Mouse (Mus musculus) embryonic facial prominence, embryonic 10.5 days (tissue): ENCODE results near the gene Tmx4. TPM values are rescaled to one million over a fixed set of nuclear protein-coding genes. Genes with fewer than 3 reads are reported as not detected.

Experiments used
- DNase-seq: peaks from one replicate; pipeline ENCODE4 v3.0.0-alpha.2; 2017; ENCODE audit warnings: low spot score
- H3K27ac ChIP-seq: fragments of 300-500 bp; sonication (generic); replicated peaks from 2 replicates; pipeline ENCODE4 v1.5.1; 2016; ENCODE audit warnings: mild to moderate bottlenecking
- H3K27me3 ChIP-seq: fragments of 300-500 bp; sonication (generic); replicated peaks from 2 replicates; pipeline ENCODE4 v1.6.1; 2016; ENCODE audit warnings: low read depth, mild to moderate bottlenecking; ENCODE audit not compliant: poor library complexity, severe bottlenecking
- H3K36me3 ChIP-seq: fragments of 300-500 bp; sonication (generic); replicated peaks from 2 replicates; pipeline ENCODE4 v1.6.1; 2016; ENCODE audit warnings: mild to moderate bottlenecking, moderate library complexity
- H3K4me1 ChIP-seq: fragments of 300-500 bp; sonication (generic); 2 replicates; pipeline ENCODE4 v1.6.1; 2016
- H3K4me3 ChIP-seq: fragments of 300-500 bp; sonication (generic); 2 replicates; pipeline ENCODE4 v1.5.1; 2016; ENCODE audit warnings: mild to moderate bottlenecking, moderate library complexity
- H3K9me3 ChIP-seq: fragments of 300-500 bp; sonication (generic); 2 replicates; pipeline ENCODE4 v1.6.1; 2016; ENCODE audit warnings: mild to moderate bottlenecking
- WGBS: fragments of 180-500 bp; shearing (Covaris S2); methylation state at CpG from one replicate; pipeline ENCODE4 v1.1.7; 2016; 5-methylcytosine and 5-hydroxymethylcytosine counted together
- polyA plus RNA-seq: library from polyadenylated mRNA; unstranded; fragments of >200 nt; fragmentation: Nextera tagmentation; extraction: Ambion mirVana; gene quantifications from 2 replicates; pipeline ENCODE4 v1.2.1, GENCODE M21; 2016

Tmx4 gene
- 23.3 and 23.9 TPM in 2 replicates for polyA plus RNA-seq

DNA sequence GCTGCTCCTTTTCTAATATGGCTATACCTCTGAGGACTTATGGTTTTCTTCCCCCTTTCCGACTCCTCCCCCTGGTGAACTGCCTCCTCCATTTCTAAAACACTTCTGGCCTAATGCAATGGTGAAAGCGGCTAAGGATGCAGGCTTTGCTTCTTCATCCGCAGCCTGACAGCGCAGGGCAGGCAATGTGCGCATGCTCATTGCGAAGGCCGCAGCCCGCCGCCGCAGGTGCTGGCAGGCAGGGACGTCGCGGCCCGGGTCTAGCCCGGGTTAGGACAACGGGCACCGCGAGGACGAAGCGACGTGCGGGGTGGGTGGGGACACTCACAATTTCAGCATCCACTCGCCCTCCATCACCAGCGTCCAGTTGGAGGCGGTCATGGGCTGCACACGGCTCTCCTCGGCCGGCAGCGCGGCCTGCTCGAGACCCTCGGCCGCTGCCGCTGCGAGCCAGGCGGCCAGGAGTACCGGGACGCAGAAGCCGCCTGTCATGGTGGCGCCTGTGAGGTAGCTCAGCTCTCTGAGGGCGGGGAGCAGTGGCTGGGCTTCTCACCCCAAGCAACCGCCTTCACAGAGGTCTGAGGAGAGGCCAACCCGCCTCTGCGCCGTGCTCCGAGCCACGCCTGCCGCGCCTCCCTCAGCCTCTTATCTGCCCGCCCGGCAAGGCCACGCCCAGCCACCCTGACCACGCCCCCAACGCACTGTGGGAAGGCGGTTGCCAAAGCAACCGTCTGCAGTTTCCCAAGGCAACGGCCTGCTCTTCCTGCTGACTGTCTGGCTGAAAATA lies at the start of gene Tmx4:
Gene Tmx4 (minus strand): TSS at position 632 of the 787 bp plus-strand sequence.
- peaks cover 28% of the 10 kb centered on the region for H3K4me1 ChIP-seq
- H3K9me3 ChIP-seq: no peaks in the 10 kb centered on the region
- peak; percentile 99 for DNase-seq
- H3K27ac ChIP-seq: peak within 1 kb of the TSS; percentile 97
- H3K36me3 ChIP-seq: no peaks in the 10 kb centered on the region
- H3K4me3 ChIP-seq: peak within 1 kb of the TSS; percentile 82
- no peaks in the 10 kb centered on the region for H3K27me3 ChIP-seq
- under 1% methylated on average over 57 of the region's 57 CpGs for WGBS

DNA sequence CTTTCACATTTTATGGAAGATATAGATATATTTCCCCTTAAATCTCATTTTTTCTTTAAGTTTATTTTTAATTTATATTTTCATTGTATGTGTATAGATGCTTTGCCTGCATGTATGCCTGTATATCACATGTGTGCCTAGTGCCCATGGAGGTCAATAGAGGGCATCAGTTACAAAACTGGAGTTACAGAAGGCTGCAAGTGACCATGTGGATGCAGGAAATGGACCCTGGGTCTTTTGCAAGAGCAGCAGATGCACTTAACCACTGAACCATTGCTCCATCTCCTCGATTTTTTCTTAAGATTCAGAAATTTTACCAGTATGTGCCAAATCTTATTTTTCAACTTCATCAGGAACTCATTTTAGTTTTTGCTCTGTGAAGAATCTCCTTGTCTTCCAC lies 48.2 kb upstream of the Tmx4 start:
- no peak for DNase-seq
- H3K4me3 ChIP-seq: no peak overlapping the region
- no peak overlapping the region for H3K27ac ChIP-seq
- 86% methylated on average over 1 of the region's 1 CpGs for WGBS
- H3K4me1 ChIP-seq: no peaks in the 10 kb centered on the region
- H3K27me3 ChIP-seq: no peaks in the 10 kb centered on the region
- H3K9me3 ChIP-seq: no peaks in the 10 kb centered on the region
- no peaks in the 10 kb centered on the region for H3K36me3 ChIP-seq

DNA sequence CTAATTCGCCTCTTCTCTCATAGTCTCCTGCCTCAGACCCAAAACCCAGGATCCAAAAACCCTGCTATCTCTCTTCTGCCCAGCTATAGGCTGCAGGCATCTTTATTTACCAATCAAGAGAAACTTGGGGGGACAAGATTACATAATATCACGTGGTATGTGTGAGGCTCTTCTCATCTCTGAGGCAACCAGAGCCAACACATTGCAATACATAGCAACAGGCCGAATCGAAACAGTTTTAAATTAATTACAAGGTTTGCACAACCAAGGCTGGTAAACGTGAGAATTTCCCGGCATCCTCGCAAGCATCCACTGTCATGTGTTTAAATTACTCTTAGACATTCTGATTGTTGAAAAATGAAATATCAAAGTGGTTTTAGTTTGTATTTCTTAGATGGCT lies 47.1 kb upstream of the Tmx4 start:
- H3K9me3 ChIP-seq: no peaks in the 10 kb centered on the region
- H3K4me1 ChIP-seq: no peaks in the 10 kb centered on the region
- DNase-seq: no peak
- WGBS: 89% methylated on average over 7 of the region's 7 CpGs
- H3K36me3 ChIP-seq: no peaks in the 10 kb centered on the region
- no peak overlapping the region for H3K27ac ChIP-seq
- no peak overlapping the region for H3K4me3 ChIP-seq
- no peaks in the 10 kb centered on the region for H3K27me3 ChIP-seq

DNA sequence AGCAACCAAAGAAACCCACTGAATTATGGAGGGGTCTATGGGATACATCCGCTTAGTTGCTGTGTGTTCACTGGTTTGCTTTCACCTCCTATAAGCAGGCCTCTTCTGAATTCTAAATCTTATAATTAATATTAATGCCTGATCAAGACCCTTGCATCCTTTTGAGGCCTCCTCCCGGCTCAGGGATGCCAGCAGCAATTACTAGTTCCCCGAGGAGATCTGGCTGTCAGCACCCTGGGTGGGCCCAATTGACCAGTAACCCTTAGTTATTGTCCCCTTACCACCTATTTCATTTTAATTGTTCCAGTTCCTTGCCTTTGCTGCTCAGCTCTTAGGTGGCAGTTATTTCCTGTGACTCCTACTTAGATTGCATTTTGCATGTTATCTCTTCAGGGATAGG lies 38.4 kb upstream of the Tmx4 start:
- WGBS: 58% methylated on average over 3 of the region's 3 CpGs
- Histone ChIP-seq H3K9me3 (no peaks in the 10 kb centered on the region), H3K27me3 (no peaks in the 10 kb centered on the region), H3K36me3 (no peaks in the 10 kb centered on the region), H3K4me1 (no peaks in the 10 kb centered on the region), H3K27ac (no peak overlapping the region), H3K4me3 (no peak overlapping the region)
- no peak for DNase-seq

DNA sequence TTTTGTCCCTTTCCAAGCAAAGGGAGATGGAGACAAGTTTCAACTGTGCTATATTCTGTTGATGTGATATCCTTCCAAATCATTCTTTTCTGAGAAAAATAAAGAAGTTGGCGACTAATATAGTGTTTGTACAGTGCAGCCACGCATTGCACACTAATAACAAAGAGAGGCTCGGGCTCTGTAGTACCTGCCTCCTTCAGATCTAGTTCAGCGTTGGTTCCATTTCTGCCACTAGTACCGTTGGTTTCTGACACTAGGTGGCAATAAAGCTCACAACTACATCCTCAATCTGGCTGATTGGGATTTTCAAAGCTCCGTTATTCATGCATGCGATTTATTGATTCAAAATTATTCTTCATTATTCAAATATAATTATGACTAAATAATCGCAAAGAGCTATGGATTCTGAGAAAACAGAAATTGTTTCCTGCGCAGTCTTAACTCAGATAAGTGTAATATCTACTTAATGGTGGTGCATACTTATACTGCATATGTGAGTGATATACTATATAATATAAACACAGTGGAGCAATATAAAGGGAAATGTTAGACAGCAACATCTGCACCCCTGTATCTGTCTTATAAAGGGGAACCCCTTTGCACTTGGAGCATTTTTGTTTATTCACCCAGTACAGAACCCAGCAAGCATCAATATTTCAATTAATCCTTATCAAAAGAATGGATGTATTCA lies 37.5 kb upstream of the Tmx4 start:
- 33% methylated on average over 9 of the region's 9 CpGs for WGBS
- Histone ChIP-seq H3K9me3 (no peaks in the 10 kb centered on the region), H3K4me1 (no peaks in the 10 kb centered on the region), H3K36me3 (no peaks in the 10 kb centered on the region), H3K27ac (no peak overlapping the region), H3K4me3 (no peak overlapping the region), H3K27me3 (no peaks in the 10 kb centered on the region)
- no peak for DNase-seq

DNA sequence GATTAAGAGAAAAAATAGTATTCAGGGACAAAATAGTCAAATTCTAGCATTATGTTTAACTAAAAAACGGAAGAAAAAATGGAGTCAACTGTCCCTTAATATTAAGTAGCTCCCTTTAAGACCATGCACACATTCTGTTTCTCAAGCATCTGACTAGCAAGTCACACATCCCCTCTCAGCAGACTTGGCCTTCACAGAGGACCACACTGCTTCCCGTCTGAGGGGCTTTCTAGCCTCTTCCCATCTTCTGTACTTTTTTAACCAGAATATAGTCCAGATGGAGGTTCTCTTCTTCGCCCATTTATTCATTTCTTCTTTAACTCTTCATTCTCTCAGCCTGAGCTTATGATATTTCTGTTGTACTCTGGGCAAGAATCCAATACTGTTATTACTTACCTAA lies 35.6 kb upstream of the Tmx4 start:
- Histone ChIP-seq H3K36me3 (no peaks in the 10 kb centered on the region), H3K9me3 (no peaks in the 10 kb centered on the region)
- WGBS: 71% methylated on average over 3 of the region's 3 CpGs

DNA sequence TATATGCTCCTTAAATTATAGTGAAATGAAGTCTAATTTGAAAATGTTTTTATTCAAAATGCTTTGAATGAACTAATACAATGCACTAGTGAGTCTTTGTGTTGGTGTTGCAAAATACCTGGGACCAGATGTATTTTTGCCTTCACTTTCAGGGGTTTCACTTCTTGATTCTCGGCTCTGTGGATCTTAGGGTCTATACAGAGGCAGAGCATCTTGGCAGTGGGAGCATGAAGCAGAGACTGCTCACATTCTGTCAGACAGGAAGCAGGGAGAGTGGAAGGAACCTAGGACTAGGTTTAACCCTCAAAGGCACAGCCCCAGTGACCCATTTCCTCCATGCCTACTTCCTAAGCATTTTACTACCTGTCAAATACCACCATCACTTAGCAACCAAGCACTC lies 31.5 kb upstream of the Tmx4 start:
- WGBS: 84% methylated on average over 1 of the region's 1 CpGs
- Histone ChIP-seq H3K4me3 (no peak overlapping the region), H3K27me3 (no peaks in the 10 kb centered on the region), H3K4me1 (no peaks in the 10 kb centered on the region), H3K36me3 (no peaks in the 10 kb centered on the region), H3K9me3 (no peaks in the 10 kb centered on the region), H3K27ac (no peak overlapping the region)
- DNase-seq: no peak

More for the DNA sequence above, 35.6 kb upstream of the Tmx4 start:
- no peak overlapping the region for H3K4me3 ChIP-seq
- DNase-seq: no peak
- H3K27me3 ChIP-seq: no peaks in the 10 kb centered on the region
- H3K27ac ChIP-seq: no peak overlapping the region
- H3K4me1 ChIP-seq: no peaks in the 10 kb centered on the region

DNA sequence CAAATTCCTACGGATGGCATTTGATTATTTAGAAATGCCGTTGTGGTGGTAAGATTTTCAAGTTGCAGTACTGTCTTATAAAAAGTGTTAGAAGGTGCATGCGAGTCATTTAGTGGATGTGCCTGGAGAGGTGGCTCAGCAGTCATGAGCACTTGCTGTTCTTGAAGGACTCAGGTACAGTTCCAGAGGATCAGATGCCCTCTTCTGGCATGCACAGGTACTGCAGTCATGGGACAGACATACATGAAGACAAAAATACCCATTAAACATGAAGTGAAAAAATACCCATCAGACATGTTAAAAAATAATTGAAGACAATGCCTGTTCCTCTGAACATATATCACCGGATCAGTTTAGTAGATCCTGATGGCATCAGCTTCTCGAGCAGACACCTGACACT lies 29.7 kb upstream of the Tmx4 start:
- H3K4me3 ChIP-seq: no peak overlapping the region
- DNase-seq: peak; percentile 36
- WGBS: 73% methylated on average over 5 of the region's 5 CpGs
- H3K27ac ChIP-seq: no peak overlapping the region
- no peaks in the 10 kb centered on the region for H3K4me1 ChIP-seq
- H3K36me3 ChIP-seq: no peaks in the 10 kb centered on the region
- no peaks in the 10 kb centered on the region for H3K9me3 ChIP-seq
- no peaks in the 10 kb centered on the region for H3K27me3 ChIP-seq

DNA sequence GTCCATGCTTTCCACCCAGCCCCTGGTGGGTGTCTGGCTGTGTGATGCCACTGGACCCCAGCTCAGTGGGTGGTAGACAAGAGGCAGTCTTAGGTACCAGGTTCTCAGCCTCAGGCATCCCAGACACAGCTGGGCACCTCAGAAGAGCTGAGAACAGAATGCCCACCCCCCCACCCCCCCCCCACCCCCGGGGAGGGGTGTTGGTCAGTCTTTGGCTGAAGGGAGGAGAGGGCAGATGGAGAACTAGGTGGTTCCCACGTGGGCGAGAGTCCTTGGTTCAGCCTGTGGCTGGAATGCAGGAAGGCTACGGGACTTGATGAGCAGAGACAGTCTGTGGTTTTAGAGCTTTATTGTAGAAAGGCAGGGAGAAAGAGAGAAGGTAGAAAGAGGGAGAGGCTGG lies 12.5 kb upstream of the Tmx4 start:
- H3K4me1 ChIP-seq: peaks cover 7% of the 10 kb centered on the region; the same call in 1 of the 2 replicates
- H3K4me3 ChIP-seq: no peak overlapping the region
- WGBS: 19% methylated on average over 4 of the region's 4 CpGs
- peak overlapping the region; percentile 12; the same call in 1 of the 2 replicates for H3K27ac ChIP-seq
- no peaks in the 10 kb centered on the region for H3K36me3 ChIP-seq
- H3K27me3 ChIP-seq: no peaks in the 10 kb centered on the region
- DNase-seq: no peak
- H3K9me3 ChIP-seq: no peaks in the 10 kb centered on the region

DNA sequence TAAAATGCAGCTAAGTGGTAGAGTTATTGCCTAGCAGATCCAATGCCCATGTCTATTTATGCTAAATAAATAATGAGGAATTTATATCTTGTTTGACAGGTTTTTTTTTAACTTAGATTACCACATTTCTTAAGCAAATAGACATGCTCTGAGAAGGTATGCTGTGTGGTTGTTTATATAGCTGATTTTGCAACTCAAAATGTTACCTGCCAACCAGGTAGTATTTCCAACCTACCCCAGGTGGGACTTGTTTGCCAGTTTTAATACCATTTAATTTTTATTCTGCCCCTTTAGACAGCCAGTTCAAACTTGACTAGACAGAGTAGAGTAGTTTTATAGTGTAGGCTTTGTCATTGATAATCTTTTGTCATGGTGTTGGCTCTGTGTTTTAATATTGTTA lies 10.7 kb upstream of the Tmx4 start:
- DNase-seq: no peak

DNA sequence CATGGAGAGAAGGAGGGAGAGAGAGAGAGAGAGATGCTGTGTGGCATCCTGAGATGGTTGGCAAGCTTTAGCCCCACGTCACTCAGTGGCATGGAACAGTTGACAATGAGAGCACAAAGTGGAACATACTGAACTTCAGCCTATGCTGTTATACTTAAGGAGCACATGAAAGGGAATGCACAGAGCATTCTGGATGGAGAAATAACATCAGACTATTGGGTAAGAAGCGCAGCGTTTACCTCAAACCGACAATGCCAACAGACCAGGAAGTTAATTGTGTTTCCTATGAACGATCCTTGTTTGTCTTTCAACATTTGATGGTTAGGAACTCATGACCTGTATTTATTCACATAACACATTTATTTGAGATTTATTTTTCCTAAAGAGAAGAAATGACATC lies 8.8 kb upstream of the Tmx4 start:
- Histone ChIP-seq H3K9me3 (no peaks in the 10 kb centered on the region), H3K27ac (no peak overlapping the region), H3K4me3 (no peak overlapping the region), H3K27me3 (no peaks in the 10 kb centered on the region), H3K4me1 (peaks cover 7% of the 10 kb centered on the region; the same call in 1 of the 2 replicates), H3K36me3 (no peaks in the 10 kb centered on the region)
- 88% methylated on average over 5 of the region's 5 CpGs for WGBS
- no peak for DNase-seq

More for the DNA sequence above, 10.7 kb upstream of the Tmx4 start:
- H3K4me1 ChIP-seq: peaks cover 7% of the 10 kb centered on the region; the same call in 1 of the 2 replicates
- H3K27ac ChIP-seq: no peak overlapping the region
- H3K27me3 ChIP-seq: no peaks in the 10 kb centered on the region
- no peak overlapping the region for H3K4me3 ChIP-seq
- H3K9me3 ChIP-seq: no peaks in the 10 kb centered on the region
- H3K36me3 ChIP-seq: no peaks in the 10 kb centered on the region

DNA sequence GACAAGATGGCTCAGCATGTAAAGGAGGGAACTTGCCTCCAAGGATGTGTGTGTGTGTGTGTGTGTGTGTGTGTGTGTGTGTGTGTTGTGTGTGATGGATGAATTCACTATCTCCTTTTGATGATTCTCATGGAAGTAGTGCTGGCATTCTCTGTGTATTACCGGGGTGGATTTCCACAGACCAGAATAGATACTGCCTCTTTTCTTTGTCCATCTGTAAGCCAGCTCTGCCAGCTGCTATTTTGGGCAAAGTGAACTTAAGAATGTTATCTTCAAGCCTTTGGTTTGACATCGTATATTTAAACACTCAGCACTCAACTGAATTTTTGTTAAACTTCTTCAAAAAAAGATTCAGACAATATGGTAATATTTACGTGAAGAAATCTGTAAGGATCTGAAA lies 5.1 kb upstream of the Tmx4 start:
- H3K4me3 ChIP-seq: no peak overlapping the region

DNA sequence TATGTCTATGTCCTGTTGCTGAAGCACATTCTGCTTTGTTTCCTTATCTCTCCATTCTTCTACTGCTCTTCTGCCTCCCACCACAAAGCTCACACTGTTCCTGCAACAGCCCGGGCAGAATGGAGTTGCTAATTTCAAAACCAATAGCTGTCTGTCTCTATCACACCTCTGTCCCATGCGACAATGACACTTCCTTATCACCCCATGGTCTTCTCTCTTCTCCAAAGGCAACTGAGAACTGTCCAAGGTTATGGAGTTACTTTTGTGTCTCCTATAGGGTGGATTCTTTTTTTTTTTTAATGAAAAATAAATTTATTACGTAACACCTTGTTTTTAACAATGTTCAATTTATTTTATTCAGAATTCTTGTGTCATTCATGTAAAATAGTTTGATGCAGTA lies 1.8 kb upstream of the Tmx4 start:
- no peaks in the 10 kb centered on the region for H3K27me3 ChIP-seq
- no peaks in the 10 kb centered on the region for H3K9me3 ChIP-seq
- no peak for DNase-seq
- H3K36me3 ChIP-seq: no peaks in the 10 kb centered on the region
- peaks cover 28% of the 10 kb centered on the region for H3K4me1 ChIP-seq
- no peak overlapping the region for H3K27ac ChIP-seq
- 79% methylated on average over 3 of the region's 3 CpGs for WGBS
- no peak overlapping the region for H3K4me3 ChIP-seq

More for the DNA sequence above, 5.1 kb upstream of the Tmx4 start:
- Histone ChIP-seq H3K27ac (no peak overlapping the region), H3K4me1 (peaks cover 17% of the 10 kb centered on the region), H3K36me3 (no peaks in the 10 kb centered on the region), H3K9me3 (no peaks in the 10 kb centered on the region), H3K27me3 (no peaks in the 10 kb centered on the region)
- DNase-seq: no peak
- WGBS: 89% methylated on average over 3 of the region's 3 CpGs
